Mouse (Mus musculus) erythroblast, embryonic 14.5 days (primary cell): ENCODE results near the gene Scel.

Experiments
- GATA1 ChIP-seq: IDR thresholded peaks from 2 replicates; pipeline ENCODE4 v1.6.1; 2012; ENCODE audit warnings: low read length, inconsistent platforms, mixed read lengths
- TAL1 ChIP-seq: IDR thresholded peaks from 3 replicates; pipeline ENCODE4 v1.6.1; 2012; ENCODE audit warnings: low read length, inconsistent platforms, mixed read lengths

GRCm38 (mm10) chr14:103647981-103648380, 134.8 kb downstream of the Scel start:
- no peak for TF ChIP-seq GATA1
- no peak for TF ChIP-seq TAL1
